Mouse (Mus musculus): ENCODE data around the gene Dctn2.
A peak's percentile ranks its signal among the peaks of the same experiment; 100 is the strongest.
"Not testable (repeated sequence)": the region's sequence is repeated elsewhere in the genome, so short reads cannot be mapped to it uniquely, and the experiment has no call there.

Gene Dctn2

DNA sequence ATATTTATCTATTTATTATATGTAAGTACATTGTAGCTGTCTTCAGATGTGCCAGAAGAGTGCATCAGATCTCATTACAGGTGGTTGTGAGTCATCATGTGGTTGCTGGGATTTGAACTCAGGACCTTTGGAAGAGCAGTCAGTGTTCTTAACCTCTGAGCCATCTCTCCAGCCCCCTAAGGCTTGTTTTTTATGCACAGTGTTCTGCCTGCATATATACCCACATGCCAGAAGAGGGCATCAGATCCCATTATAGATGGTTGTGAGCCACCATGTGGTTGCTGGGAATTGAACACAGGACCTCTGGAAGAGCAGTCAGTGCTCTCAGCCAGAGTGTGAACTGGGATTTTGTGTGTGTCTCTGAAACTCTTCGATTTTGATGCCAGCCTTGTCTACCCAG, 48.8 kb downstream of the Dctn2 start:
- DNase-seq: not testable (repeated sequence)

DNA sequence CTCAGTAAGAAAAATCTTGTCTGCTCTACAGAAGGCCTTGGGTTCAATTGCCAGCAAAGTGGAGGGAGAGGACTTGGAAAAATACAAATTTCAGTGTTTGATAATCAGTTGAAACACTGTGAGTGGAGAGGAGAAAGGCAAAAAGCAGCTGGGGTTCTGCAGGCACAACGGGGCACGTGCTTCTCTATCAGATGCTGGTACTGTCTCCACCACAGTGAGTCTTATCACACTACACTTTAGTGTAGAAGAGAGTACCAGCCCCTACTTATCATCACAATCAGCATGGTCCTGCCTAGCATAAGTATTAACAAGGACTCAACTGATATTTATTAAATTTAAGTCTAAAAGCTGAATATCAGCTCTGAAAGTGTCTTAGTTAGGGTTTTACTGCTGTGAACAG, 51.1 kb downstream of the Dctn2 start:
- no peak for DNase-seq

DNA sequence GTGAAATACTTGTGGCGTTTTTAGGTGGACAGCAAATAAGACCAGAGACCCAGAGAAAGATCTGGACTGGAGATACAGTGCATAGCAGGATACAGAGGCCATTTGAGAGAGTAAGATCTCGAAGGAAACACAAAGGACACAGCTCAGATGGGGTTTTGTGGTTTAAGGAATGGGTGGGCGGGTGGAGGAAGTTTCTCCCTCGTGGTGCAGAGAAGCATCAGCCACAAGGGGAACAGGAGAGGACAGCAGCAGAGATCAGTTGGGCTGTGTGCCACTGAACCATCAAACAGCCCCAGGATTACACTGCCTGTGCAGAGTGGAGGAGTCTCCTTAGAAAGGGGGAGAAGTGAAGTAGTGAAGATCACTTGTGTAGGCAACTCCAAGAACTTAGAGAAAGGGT, 51.8 kb downstream of the Dctn2 start:
- no peak for DNase-seq

DNA sequence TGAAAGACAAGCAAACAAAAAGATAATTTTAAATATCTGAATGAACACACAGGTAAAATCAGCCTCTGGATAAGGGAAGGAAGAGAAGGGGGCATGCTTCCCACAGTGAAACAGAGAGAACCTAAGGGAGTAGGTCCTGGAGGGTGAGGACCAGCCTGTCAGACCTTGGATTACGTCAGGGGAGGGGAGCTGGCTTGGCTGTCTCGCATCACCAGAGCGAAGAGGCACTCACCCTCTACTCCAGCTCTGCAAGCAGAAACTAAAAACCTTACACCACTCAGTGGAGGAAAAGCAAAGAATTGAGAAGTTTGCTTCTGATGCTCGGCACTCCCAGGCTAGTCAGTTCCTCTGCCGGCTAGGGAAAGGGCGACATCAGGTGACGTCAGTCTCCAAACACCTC, 53.8 kb downstream of the Dctn2 start:
- no peak for DNase-seq

DNA sequence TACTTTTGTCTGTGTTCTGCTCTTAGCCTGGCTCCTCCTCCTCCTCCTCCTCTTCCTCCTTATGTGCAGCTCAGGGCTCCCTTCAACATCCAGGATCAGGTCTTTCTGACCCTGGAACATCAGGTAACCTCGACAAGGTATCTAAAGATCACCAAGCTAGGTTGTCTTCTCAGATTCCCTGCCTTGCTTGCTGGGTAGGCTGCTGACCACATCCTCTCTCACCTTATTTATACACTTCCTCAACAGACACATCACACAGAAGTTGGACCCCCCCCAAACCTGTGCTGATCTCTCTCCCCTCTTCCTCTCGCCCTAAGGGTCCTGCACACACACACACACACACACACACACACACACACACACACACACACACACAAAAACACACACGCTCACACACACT, 55.5 kb downstream of the Dctn2 start, which contains the start of gene Arhgap9:
Gene Arhgap9 (plus strand): TSS at position 344 of the 400 bp plus-strand sequence.
- no peak for DNase-seq

DNA sequence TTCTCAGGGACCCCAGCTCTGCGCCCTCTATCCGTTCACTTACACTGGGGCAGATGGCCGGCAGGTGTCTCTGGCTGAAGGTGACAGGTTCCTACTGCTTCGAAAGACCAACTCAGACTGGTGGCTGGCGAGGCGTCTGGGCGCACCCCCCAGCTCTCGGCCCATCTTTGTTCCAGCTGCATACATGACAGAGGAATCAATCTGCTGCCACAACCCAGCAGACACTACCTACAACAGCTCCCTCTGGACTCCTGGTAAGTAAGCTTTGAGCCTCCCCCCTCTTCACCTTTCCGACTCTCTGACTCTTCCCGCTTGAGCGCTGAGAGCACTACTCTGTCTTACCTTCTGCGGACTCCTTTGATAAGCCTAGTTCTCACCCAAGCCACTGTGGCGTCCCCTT, 56.0 kb downstream of the Dctn2 start:
- no peak for DNase-seq

DNA sequence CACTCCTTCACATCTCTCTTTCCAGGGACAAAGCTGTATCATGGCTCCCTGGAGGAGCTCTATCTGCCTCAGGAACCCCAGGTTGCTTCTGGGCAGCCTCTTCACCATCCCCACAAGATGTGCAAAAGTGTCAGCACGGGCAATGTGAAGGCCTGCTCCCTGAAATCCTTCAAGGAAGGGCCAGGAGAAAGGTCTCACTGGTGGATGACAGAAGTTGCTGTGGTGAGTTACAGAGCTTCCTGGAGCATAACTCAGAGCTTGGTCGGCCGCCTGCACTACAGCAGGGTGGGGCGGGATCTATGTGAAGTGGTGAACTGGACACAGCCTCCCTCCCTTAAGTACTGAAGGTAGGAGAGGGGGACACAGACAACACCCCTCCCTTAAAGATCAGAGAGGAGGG, 56.5 kb downstream of the Dctn2 start:
- DNase-seq: no peak

DNA sequence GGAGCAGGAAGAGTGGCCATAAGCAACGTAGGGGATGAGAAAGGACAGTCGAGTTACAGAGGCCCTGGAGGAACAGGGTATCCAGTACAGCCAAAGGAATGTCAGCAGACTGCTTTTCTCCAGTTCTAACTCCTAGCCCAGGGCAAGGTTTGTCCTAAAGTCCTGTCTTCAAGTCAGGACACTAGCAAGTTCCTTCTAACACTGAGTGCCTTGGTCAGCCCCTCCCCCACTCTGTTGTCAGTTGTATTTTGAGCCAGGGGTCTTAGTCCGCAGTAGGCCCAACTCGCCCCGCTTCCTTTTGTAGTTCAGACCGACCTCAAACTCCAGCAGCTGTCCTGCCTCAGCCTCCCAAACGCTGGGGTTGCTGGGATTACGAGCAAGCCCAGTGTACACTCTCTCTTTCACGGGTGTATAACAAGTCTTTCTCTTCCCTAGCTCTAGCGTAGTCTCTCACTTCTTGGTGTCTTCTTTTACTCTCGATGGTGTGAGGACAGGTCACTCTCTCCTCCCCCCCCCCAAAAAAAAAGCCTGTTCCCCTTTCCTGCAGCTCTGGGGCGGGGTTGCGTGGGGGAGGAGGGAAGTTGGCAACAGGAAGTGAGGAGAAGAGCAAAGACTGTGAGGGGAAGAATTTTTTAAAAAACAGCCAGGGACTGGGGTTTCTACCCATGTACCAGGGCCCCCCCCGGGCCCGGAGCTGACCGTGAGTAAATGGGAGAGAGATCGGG, 57.1 kb downstream of the Dctn2 start:
- no peak for DNase-seq

DNA sequence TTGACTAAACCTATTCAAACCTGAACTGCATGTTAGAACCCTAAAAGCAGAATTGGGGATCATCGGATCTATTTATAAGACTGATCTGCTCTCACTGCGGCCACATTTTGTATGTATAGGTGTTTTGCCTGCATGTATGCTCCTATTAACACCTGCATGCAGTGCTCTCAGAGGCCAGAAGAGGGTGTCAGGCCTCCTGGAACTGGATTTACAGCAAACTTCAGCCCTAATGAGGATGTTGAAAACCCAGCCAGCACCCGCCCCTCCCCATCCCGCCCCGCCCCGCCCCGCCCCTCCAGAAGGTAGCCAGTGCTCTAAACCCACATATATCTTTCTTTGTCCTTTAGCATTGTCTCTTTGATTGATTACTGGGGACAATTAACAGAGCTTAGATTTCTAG, 58.3 kb downstream of the Dctn2 start:
- DNase-seq: peak in 1 of 2 experiments; percentile 64

DNA sequence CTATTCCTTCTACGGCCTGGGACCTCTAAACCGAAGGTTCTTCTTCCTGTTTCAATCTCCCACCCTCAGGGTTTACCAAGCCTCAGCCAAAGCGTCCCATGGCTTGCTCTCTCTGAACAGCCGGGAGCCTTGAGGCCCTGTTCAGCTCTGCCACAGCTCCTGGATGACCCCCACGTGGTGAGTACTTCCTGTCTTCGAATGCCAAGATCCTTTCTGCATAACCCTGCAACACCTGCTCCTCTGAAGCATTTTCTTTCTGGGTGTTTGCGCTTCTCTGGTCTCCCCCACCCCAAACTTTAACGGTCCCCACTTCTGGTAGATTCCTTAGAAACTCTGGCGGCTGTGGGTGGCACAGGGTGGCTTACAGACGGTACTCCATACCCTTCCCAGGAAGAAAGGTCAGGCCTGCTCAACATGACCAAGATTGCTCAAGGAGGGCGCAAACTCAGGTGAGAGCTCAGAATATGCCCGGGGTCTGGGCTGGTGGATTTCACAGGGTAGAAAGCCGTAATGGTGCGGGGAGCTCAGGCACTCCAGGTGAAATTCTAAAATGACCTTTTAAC, 59.4 kb downstream of the Dctn2 start:
- DNase-seq: no peak

DNA sequence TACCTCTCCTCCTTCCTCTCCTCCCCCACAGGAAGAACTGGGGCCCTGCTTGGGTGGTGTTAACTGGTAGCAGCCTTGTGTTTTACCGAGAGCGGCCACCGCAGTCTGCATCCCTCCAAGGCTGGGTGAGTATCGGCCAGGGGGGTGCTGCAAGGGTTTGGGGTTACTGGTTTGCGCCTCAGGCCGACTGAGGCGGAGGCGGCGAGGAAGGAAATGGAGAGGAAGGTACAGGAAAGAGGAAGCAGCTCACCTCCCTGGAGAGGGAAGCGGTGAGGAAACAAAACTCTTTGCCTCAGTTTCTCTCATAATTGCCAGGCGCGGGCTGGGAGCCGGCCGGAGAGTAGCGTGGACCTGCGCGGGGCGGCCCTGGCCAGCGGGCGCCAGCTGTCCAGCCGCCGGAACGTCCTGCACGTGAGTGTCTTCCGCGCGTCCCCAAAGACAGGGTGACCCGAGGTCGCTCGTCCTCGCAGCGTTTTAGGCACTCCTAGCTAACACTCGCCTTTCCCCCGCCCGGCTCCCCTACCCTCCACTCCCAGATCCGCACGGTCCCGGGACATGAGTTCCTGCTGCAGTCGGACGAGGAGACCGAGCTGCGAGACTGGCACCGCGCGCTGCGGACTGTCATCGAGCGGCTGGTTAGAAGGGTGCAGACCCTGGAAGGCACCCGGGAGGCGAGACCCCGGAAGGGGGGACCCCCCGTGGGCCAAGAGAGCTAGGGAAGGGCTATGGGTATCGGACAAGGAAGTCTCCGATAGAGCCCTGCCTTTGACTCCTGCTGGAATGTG, 60.0 kb downstream of the Dctn2 start:
- peak in 1 of 2 experiments; percentile 51 for DNase-seq

DNA sequence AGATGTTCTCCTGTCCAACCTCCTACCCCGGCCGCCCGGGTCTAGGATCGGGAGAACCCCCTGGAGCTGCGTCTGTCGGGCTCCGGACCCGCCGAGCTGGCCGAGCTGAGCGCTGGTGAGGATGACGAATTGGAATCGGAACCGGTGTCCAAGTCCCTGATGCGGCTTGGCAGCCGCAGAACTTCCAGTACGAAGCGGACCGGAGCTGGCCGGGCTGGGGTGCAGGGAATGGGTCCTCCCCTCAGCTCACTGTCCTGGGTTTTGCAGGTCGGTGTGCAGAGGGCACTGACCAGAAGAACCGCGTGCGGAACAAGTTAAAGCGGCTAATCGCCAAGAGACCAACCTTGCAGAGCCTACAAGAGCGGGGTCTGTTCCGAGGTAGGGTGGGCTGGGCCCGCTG, 60.7 kb downstream of the Dctn2 start:
- peak in 1 of 2 experiments; percentile 39 for DNase-seq

DNA sequence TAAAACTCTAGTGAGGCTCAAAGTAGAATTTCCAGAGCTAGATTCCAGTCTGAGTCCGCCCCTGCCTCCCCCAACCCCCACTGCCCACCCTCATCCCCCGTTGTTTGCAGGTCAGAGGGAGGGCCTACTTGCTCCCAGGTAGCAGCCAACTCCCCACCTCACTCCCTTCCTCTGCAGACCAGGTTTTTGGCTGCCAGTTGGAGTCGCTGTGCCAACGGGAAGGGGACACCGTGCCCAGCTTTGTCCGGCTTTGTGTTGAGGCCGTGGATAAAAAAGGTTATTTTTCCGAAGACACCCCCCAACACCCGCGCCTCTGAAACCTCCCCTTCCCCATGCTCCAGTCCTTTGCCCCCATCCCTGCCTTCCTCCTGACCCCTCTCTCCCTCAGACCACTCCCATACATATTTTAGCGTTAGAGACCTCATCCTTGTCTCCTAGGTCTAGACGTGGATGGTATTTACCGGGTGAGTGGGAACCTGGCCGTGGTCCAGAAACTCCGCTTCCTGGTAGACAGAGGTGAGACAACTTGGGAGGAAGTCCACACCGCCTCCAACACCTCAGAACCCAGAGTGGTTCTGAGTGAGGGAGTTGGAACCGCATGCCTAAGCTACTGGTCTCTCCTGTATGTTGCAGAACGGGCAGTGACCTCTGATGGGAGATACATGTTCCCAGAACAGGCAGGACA, 61.4 kb downstream of the Dctn2 start:
- DNase-seq: peak; percentile 70 to 78

DNA sequence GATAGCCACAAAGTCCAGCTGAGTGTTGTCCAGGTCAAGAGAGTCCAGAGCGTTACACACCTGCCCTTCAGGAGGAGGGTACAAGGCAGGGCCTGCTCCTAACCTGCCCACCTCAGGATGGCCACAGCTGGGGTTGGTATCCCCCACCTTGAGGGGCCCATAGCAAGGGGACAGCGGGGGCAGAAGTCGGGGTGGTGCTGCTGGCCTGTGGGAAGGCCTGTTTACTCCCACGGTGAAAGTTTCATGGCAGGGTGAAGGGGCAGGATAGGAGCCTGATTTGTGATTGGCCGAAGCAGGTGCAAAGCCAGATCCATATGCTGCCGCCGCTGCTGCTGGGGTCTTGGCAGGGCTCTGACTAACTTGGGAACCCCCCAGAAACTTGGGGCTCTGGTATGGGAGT, 64.0 kb downstream of the Dctn2 start:
- DNase-seq: no peak

Data from cerebellum, postnatal 14 days (tissue).